Mouse (Mus musculus): ENCODE results near the gene S1pr5. TPM values are rescaled to one million over a fixed set of nuclear protein-coding genes. Genes with fewer than 3 reads are reported as not detected.
A peak's percentile ranks its signal among the peaks of the same experiment; 100 is the strongest.

S1pr5 gene
- polyA plus RNA-seq, 1 experiment from 2014 or later, result 0.15 TPM

DNA sequence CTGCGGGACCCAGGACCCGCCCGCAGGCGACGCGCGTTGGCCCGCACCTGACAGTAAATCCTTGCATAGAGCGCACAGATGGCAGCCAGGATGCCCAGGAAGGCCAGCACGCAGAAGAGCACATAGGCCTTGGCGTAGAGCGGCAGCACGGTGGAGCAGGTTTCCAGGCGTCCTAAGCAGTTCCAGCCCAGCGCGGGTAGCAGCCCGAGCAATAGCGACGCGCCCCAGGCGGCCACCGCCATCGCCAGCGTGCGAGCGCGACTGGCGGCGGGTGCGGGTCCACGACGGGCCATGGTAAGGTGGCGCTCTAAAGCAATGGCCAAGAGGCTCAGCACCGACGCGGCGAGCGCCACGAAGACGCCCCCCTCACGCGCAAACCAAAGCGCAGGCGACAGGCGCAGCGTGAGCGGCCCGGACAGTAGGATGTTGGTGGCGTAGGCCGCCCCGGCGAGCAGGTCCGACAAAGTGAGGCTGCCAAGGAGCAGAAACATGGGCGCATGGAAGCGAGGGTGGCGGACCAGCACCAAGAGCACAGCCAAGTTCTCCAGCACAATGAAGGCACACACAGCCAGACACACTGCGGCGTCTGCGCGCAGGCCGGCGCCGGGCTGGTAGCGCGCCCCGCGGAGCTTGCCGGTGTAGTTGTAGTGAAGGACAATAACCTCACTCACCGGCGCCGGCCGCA, 3.7 kb downstream of the S1pr5 start:
- 1% methylated on average over 72 of the region's 72 CpGs for WGBS
- ATAC-seq (ENCODE audit: borderline replicate concordance, extremely low read depth, low FRiP score, low TSS enrichment), result no peak
- H3K4me1 ChIP-seq, result peaks cover 25% of the 10 kb centered on the region

DNA sequence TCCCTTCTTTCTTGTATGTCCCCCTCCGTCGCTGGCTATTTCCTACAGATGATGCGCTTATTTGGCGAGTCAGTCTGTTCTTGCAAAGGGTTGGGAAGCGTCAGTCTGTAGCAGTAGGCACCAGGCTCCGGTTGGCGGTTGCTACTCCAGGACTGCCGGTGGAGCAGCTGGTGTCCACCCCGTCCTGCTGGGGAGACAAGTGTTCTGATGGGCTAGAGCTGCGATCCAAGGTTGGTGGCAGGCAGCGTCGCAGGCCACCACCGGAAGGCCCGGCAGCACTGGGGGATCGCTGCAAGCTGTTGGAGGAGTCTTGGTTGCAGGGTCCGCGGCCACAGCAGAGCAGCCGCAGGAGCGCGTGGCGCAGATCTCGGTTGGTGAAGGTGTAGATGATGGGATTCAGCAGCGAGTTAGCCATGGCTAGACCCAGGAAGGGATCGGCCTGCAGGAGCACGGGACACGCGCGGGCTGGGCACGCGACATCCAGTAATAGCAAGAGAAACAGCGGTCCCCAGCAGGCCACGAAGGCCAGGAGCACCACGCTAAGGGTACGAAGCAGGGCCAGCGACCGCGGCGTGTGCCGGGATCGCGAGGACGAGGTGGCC, 4.3 kb downstream of the S1pr5 start:
- Histone ChIP-seq H3K27me3 (peaks cover 72% of the 10 kb centered on the region), H3K9me3 (no peaks in the 10 kb centered on the region), H3K4me1 (peaks cover 27% of the 10 kb centered on the region), H3K4me3 (peak overlapping the region; percentile 42), H3K36me3 (no peaks in the 10 kb centered on the region), H3K27ac (no peak overlapping the region), H3K9ac (no peak overlapping the region), H3K4me2 (peak overlapping the region; percentile 85)
- ATAC-seq (ENCODE audit: borderline replicate concordance, extremely low read depth, low FRiP score, low TSS enrichment), result no peak
- WGBS, result 9% methylated on average over 42 of the region's 42 CpGs

More for the DNA sequence above, 3.7 kb downstream of the S1pr5 start:
- peak overlapping the region; percentile 85 for H3K4me2 ChIP-seq
- H3K27me3 ChIP-seq, result peaks cover 79% of the 10 kb centered on the region
- no peak overlapping the region for H3K27ac ChIP-seq
- 0 out of 2 replicates have a peak overlapping the region, but pooled peaks have one; percentile 7 for H3K9ac ChIP-seq
- H3K9me3 ChIP-seq, result no peaks in the 10 kb centered on the region
- peak overlapping the region; percentile 42 for H3K4me3 ChIP-seq
- H3K36me3 ChIP-seq, result no peaks in the 10 kb centered on the region

DNA sequence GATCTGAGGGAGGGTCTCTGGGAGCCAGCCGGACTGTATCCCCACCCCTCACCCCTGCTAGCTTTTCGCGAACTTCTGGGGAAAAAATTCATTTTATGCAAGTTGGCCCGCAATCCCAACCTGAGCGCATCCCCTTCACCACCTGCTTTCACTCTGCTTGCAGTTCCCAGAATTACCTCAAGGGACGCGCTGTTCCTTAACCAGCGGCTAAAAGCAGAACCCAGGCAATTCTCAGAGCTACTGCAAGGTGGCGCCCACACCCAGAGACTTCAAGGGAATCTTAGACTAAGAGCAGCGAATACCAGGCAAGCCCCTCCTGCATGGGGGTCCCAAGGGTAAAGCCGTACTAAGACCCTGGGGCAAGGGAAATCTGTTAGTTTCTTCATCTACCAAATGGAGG, 6.9 kb downstream of the S1pr5 start:
- no peak overlapping the region for H3K9ac ChIP-seq
- H3K4me2 ChIP-seq, result no peak overlapping the region
- no peaks in the 10 kb centered on the region for H3K9me3 ChIP-seq
- H3K36me3 ChIP-seq, result no peaks in the 10 kb centered on the region
- 8% methylated on average over 11 of the region's 11 CpGs for WGBS
- peaks cover 34% of the 10 kb centered on the region for H3K4me1 ChIP-seq
- peaks cover 49% of the 10 kb centered on the region for H3K27me3 ChIP-seq
- no peak overlapping the region for H3K27ac ChIP-seq
- H3K4me3 ChIP-seq, result no peak overlapping the region
- no peak for ATAC-seq (ENCODE audit: borderline replicate concordance, extremely low read depth, low FRiP score, low TSS enrichment)

DNA sequence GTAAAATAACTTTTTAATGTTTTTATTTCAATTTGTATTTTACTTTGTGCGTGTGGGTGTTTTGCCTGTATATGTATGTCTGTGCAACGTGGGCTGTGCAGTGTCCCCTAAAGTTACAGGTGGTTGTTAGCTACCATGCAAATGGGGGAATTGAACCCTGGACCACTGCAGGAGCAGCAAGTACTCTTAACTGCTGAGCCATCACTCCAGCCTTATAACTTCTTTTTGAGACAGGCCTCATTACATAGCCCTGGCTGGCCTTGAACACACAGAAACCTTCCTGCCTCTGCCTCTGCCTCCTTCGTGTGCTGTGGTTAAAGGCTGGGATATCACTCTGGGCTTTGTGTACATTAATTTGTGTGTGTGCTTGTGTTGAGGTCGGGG, 8.8 kb downstream of the S1pr5 start:
- Histone ChIP-seq H3K9ac (peak overlapping the region; percentile 94), H3K36me3 (peaks cover 11% of the 10 kb centered on the region), H3K4me2 (peak overlapping the region; percentile 60), H3K9me3 (no peaks in the 10 kb centered on the region), H3K4me1 (peaks cover 26% of the 10 kb centered on the region), H3K27ac (no peak overlapping the region), H3K4me3 (peak overlapping the region; percentile 78), H3K27me3 (peaks cover 30% of the 10 kb centered on the region)
- ATAC-seq (ENCODE audit: borderline replicate concordance, extremely low read depth, low FRiP score, low TSS enrichment), result no peak
- WGBS, result 27% methylated on average over 4 of the region's 4 CpGs

DNA sequence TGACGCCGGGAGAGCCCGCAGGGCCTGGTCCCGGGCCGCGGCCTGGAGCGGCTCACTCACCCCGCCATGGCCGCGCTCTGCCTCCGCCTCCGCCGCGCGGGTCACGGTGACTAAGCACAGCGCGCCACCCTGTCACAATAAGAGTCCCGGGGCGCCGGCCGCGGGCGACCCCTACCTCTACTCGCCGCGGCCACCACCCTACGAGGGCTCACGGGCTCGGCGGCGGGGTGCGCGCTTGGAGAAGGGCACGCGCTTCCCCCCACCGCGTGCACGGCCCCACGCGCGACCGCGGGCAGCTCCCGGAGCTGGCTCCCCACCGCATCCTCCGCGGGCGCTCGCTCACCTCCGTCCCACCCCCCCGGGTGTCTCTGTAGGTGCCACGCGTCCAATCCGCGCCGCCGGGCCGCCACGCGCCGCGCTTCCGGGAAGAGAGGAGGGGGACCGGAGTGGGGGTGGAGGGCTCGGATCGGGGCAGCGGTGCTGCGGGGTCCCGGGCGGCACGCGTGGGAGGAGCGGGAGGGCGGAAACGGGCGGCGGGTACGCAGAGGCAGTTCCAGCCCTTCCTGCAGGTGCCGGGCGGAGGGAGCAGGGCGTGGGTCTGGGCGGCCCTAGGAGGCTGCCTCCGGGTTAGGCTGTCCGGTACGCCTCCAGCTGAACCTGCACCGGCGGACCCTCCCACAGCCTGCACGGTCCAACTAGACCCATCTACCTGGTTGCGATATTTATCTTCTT, 9.3 kb downstream of the S1pr5 start, which contains the start of gene Keap1:
Keap1 (minus strand) TSS at position 629 of the 732 bp plus-strand sequence.
- Histone ChIP-seq H3K27me3 (peaks cover 25% of the 10 kb centered on the region), H3K4me1 (peaks cover 20% of the 10 kb centered on the region), H3K9ac (peak within 1 kb of the TSS; percentile 94), H3K9me3 (no peaks in the 10 kb centered on the region), H3K4me3 (peak within 1 kb of the TSS; percentile 78), H3K27ac (peak within 1 kb of the TSS; percentile 86), H3K4me2 (peak within 1 kb of the TSS; percentile 60), H3K36me3 (peaks cover 16% of the 10 kb centered on the region)
- peak; percentile 84 for ATAC-seq (ENCODE audit: borderline replicate concordance, extremely low read depth, low FRiP score, low TSS enrichment)
- 0% methylated on average over 84 of the region's 90 CpGs for WGBS

DNA sequence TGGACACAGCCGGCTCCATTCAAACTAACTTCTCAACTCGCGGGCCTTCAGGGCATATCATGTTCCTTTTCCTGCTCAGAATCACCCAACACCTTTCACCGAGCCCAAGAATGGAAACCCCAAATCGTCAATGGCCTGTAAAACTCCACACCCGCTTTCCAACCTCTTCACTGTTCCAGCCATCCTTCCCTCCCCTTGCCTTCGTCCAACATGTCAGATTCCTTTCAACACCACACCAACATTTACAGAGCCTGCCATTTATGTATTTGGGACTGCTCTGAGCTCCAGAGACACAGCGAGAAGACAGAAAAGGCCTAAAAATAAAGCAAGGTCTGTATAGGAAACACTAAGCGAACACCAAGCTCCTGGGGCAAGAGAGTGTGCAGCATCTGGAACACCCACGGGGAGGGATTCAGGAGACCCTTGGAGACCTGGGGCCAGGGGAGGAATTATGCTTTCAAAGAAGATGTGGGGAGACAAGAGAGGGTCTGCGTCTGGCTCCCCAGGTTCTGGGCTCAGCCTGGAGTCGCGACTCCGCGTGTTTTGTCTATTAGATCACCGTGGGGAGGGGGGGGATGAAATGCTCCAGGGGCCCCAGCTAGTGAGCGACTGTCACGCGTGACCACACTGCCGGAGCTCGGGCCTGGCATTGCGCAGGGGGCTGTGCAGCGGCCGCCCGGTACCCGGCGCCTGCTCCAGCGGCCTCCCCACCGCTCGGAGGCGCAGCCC, 10.1 kb downstream of the S1pr5 start:
- Histone ChIP-seq H3K27me3 (peaks cover 18% of the 10 kb centered on the region), H3K4me2 (peak overlapping the region; percentile 60), H3K9me3 (no peaks in the 10 kb centered on the region), H3K9ac (peak overlapping the region; percentile 94), H3K36me3 (peaks cover 24% of the 10 kb centered on the region), H3K4me3 (peak overlapping the region; percentile 78), H3K27ac (peak overlapping the region; percentile 86), H3K4me1 (peaks cover 18% of the 10 kb centered on the region)
- WGBS, result under 1% methylated on average over 31 of the region's 31 CpGs
- ATAC-seq (ENCODE audit: borderline replicate concordance, extremely low read depth, low FRiP score, low TSS enrichment), result peak; percentile 9

DNA sequence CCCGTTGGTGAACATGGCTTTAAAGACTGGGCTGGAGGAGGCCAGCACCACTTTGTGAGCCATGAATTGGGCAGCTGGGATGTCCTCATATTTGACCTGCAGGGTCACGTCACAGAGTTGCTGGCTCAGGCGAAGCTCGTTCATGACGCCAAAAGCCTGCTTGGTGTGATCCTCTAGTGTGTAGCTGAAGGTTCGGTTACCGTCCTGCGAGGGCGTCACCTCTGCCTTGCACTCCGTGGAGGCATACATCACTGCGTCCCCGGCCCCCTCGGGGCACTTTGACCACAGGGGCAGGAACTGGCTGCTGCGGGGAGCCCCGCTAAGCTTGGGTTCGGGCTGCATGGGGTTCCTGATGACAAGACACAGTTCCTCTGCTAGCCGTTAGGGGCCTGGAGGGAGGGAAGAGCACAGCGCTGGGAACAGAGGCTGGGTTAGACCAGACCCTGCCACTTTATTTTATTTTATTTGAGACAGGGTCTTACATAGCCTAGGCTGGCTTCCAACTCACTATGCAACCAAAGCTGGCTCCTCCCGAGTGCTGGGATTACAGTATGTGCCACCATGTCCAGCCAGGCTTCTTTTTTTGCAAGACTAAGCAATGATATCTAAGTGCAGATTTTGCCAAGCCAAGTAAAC, 10.8 kb downstream of the S1pr5 start:
- H3K27ac ChIP-seq, result peak overlapping the region; percentile 86
- H3K9ac ChIP-seq, result peak overlapping the region; percentile 94
- H3K36me3 ChIP-seq, result peaks cover 26% of the 10 kb centered on the region
- peak; percentile 17; the same call in 1 of the 2 replicates for ATAC-seq (ENCODE audit: borderline replicate concordance, extremely low read depth, low FRiP score, low TSS enrichment)
- peaks cover 18% of the 10 kb centered on the region for H3K4me1 ChIP-seq
- WGBS, result 12% methylated on average over 19 of the region's 19 CpGs
- H3K27me3 ChIP-seq, result peaks cover 11% of the 10 kb centered on the region
- H3K4me3 ChIP-seq, result peak overlapping the region; percentile 78
- H3K4me2 ChIP-seq, result peak overlapping the region; percentile 60
- no peaks in the 10 kb centered on the region for H3K9me3 ChIP-seq

DNA sequence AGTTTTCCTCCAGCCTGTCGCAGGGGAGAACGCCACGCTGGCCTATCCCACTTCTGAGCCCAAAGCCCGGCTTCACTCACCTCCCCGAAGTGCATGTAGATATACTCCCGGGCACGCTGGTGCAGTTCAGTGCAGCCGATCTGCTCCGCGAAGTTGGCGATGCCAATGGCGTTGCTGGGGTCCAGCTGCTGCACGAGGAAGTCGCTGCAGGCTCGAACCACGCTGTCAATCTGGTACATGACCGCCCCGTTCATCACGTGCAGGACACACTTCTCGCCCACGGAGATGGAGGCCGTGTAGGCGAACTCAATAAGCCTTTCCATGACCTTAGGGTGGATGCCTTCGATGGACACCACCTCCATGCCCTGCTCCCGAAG, 11.3 kb downstream of the S1pr5 start:
- H3K4me3 ChIP-seq, result peak overlapping the region; percentile 78
- no peak for ATAC-seq (ENCODE audit: borderline replicate concordance, extremely low read depth, low FRiP score, low TSS enrichment)
- H3K9me3 ChIP-seq, result no peaks in the 10 kb centered on the region
- peak overlapping the region; percentile 60 for H3K4me2 ChIP-seq
- H3K36me3 ChIP-seq, result peaks cover 26% of the 10 kb centered on the region
- 0 out of 2 replicates have a peak overlapping the region, but pooled peaks have one; percentile 94 for H3K9ac ChIP-seq
- WGBS, result 81% methylated on average over 25 of the region's 25 CpGs
- H3K27ac ChIP-seq, result 0 out of 2 replicates have a peak overlapping the region, but pooled peaks have one; percentile 86
- H3K4me1 ChIP-seq, result peaks cover 18% of the 10 kb centered on the region
- peaks cover 6% of the 10 kb centered on the region for H3K27me3 ChIP-seq

DNA sequence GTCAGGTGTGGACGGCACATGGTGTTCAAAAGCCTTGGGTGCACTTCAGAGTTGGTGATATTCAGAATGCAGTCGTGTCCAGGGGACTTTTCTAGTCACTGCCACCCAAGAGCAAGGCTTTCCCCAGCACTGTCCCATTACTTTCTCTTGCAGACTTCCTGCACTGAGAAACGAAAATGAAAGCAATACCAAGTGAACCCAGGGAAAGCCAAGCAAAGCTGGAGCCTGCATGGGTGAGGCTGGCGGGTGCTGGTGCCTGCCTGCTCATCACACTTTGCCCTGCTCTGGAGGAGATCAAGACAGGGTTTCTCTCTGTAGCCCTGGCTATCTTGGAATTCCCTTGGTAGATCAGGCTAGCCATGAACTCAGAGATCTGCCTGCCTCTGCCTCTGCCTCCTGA, 12.9 kb downstream of the S1pr5 start:
- Histone ChIP-seq H3K4me1 (peaks cover 18% of the 10 kb centered on the region), H3K4me2 (no peak overlapping the region), H3K36me3 (peaks cover 35% of the 10 kb centered on the region), H3K9ac (no peak overlapping the region), H3K9me3 (no peaks in the 10 kb centered on the region), H3K27me3 (no peaks in the 10 kb centered on the region), H3K27ac (no peak overlapping the region), H3K4me3 (no peak overlapping the region)
- no peak for ATAC-seq (ENCODE audit: borderline replicate concordance, extremely low read depth, low FRiP score, low TSS enrichment)
- 82% methylated on average over 4 of the region's 4 CpGs for WGBS

DNA sequence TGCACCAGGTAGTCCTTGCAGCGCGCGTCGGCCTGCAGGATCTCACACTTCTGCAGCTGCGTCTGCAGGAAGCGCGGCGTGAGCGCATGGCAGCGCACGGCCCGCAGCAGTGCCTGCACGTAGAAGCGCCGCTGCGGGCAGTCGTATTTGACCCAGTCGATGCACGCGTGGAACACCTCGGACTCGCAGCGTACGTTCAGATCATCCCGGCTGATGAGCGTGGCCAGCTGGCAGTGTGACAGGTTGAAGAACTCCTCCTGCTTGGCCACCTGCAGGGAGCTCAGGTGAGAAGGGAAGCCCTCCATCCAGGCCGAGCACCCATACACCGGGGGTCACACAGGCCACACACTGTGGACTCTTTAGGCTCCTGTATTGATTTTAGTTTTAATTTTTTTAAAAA, 14.4 kb downstream of the S1pr5 start:
- H3K27ac ChIP-seq, result no peak overlapping the region
- H3K36me3 ChIP-seq, result peaks cover 50% of the 10 kb centered on the region
- H3K9ac ChIP-seq, result no peak overlapping the region
- ATAC-seq (ENCODE audit: borderline replicate concordance, extremely low read depth, low FRiP score, low TSS enrichment), result no peak
- H3K4me1 ChIP-seq, result peaks cover 14% of the 10 kb centered on the region
- 86% methylated on average over 28 of the region's 28 CpGs for WGBS
- no peak overlapping the region for H3K4me2 ChIP-seq
- H3K27me3 ChIP-seq, result no peaks in the 10 kb centered on the region
- no peaks in the 10 kb centered on the region for H3K9me3 ChIP-seq
- H3K4me3 ChIP-seq, result no peak overlapping the region

DNA sequence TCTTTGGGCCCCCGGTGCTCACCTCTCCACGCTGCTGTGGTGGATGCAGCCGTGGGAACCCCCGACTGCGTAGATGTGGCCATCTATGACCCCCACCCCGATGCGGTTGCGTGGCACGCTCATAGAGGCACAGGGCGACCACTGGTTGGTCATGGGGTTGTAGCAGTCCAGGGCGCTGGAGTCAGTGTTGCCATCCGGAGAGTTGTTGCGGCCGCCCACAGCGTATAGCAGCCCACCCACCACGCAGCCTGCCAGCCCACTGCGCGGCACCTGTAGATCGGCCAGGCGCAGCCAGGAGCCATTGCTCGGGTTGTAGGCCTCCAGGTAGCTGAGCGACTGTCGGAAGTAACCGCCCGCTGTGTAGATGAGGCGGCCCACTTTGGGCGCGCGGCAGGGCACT, 14.9 kb downstream of the S1pr5 start:
- Histone ChIP-seq H3K9ac (no peak overlapping the region), H3K36me3 (peaks cover 50% of the 10 kb centered on the region), H3K4me2 (no peak overlapping the region), H3K4me1 (peaks cover 14% of the 10 kb centered on the region), H3K9me3 (no peaks in the 10 kb centered on the region), H3K27me3 (no peaks in the 10 kb centered on the region), H3K27ac (no peak overlapping the region), H3K4me3 (no peak overlapping the region)
- ATAC-seq (ENCODE audit: borderline replicate concordance, extremely low read depth, low FRiP score, low TSS enrichment), result no peak
- WGBS, result 93% methylated on average over 29 of the region's 29 CpGs
